Mouse (Mus musculus) kidney, embryonic 14.5 days (tissue): Measurements from ENCODE around the gene Syne1. TPM values are rescaled to one million over a fixed set of nuclear protein-coding genes. Genes with fewer than 3 reads are reported as not detected.

Source experiments
- ATAC-seq: fragments of 200-750 bp; cut with Nextera tagmentation; 2 replicates; pipeline ENCODE4 v1.8.0; 2017; ENCODE audit warnings: moderate number of reproducible peaks, mild to moderate bottlenecking, moderate TSS enrichment, moderate library complexity; ENCODE audit not compliant: low FRiP score, low TSS enrichment
- H3K27ac ChIP-seq: fragments of 300-500 bp; sonication (generic); 2 replicates; pipeline ENCODE4 v1.5.1; 2014; ENCODE audit warnings: low read depth, mild to moderate bottlenecking, low read length, moderate library complexity, mixed read lengths
- H3K27me3 ChIP-seq: fragments of 300-500 bp; sonication (generic); 2 replicates; pipeline ENCODE4 v1.6.1; 2014; ENCODE audit warnings: mild to moderate bottlenecking, low read length; ENCODE audit not compliant: control insufficient read depth, insufficient read depth
- H3K36me3 ChIP-seq: fragments of 300-500 bp; sonication (generic); 2 replicates; pipeline ENCODE4 v1.6.1; 2014; ENCODE audit warnings: low read length, mixed read lengths; ENCODE audit not compliant: control insufficient read depth, insufficient read depth
- H3K4me1 ChIP-seq: fragments of 300-500 bp; sonication (generic); 2 replicates; pipeline ENCODE4 v1.6.1; 2014; ENCODE audit warnings: low read length, mixed read lengths; ENCODE audit not compliant: control insufficient read depth, insufficient read depth
- H3K4me2 ChIP-seq: fragments of 300-500 bp; sonication (generic); replicated peaks from 2 replicates; pipeline ENCODE4 v1.6.1; 2014; ENCODE audit warnings: low read depth, mild to moderate bottlenecking, low read length
- H3K4me3 ChIP-seq: fragments of 300-500 bp; sonication (generic); 2 replicates; pipeline ENCODE4 v1.5.1; 2014; ENCODE audit warnings: mild to moderate bottlenecking, low read length
- H3K9ac ChIP-seq: fragments of 300-500 bp; sonication (generic); 2 replicates; pipeline ENCODE4 v1.6.1; 2014; ENCODE audit warnings: low read depth, mild to moderate bottlenecking, low read length, moderate library complexity
- H3K9me3 ChIP-seq: fragments of 300-500 bp; sonication (generic); 2 replicates; pipeline ENCODE4 v1.6.1; 2016; ENCODE audit warnings: low read length; ENCODE audit not compliant: control insufficient read depth
- WGBS: fragments of 180-500 bp; shearing (Covaris S2); extraction: QIAGEN DNeasy Blood & Tissue Kit; methylation state at CpG from one replicate; pipeline ENCODE4 v1.1.7; 2014; 5-methylcytosine and 5-hydroxymethylcytosine counted together
- polyA plus RNA-seq: library from polyadenylated mRNA; unstranded; fragments of >200 nt; fragmentation: Nextera tagmentation; extraction: Ambion mirVana; gene quantifications from 2 replicates; pipeline ENCODE4 v1.2.1, GENCODE M21; 2014

Syne1 gene
- polyA plus RNA-seq, 1 experiment from 2014 or later = 5.8 TPM

- ATAC-seq = no peak
- H3K27ac ChIP-seq = no peak overlapping the region
- 87% methylated on average over 9 of the region's 9 CpGs for WGBS
- H3K4me2 ChIP-seq = no peak overlapping the region
- H3K36me3 ChIP-seq = no peaks in the 10 kb centered on the region
- peaks cover 3% of the 10 kb centered on the region; the same call in 1 of the 2 replicates for H3K27me3 ChIP-seq
- H3K4me1 ChIP-seq = peaks cover 9% of the 10 kb centered on the region; the same call in 1 of the 2 replicates
- H3K9me3 ChIP-seq = no peaks in the 10 kb centered on the region
- no peak overlapping the region for H3K4me3 ChIP-seq
- no peak overlapping the region for H3K9ac ChIP-seq
These were observed 3.5 kb downstream of the Syne1 start for GRCm38 (mm10) chr10:5547769-5548168.

- Histone ChIP-seq H3K9me3 (no peaks in the 10 kb centered on the region), H3K4me2 (no peak overlapping the region), H3K36me3 (no peaks in the 10 kb centered on the region), H3K4me3 (no peak overlapping the region), H3K27ac (no peak overlapping the region), H3K4me1 (peaks cover 9% of the 10 kb centered on the region; the same call in 1 of the 2 replicates), H3K9ac (no peak overlapping the region), H3K27me3 (peaks cover 3% of the 10 kb centered on the region; the same call in 1 of the 2 replicates)
- WGBS = 96% methylated on average over 5 of the region's 5 CpGs
- no peak for ATAC-seq
These were observed 4.9 kb downstream of the Syne1 start for GRCm38 (mm10) chr10:5546428-5546827.

DNA sequence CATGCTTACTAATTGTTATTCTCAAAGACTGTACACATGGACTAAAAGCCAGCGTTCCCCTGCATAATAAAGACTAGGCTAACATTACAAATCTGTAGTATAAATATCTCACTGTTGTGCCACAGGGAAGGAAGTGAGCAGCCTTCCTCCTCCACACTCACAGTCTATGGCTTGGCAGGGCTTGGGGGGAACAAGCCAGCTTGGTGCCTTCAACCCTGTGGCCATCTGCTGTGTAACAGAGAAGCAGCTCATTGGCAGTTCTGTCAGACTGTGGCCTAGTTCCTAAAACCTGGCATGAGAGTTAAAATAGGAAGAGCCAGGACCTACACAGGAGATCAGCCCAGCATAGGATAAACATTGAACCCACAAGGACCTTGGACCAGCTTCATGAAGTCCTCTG, 23.0 kb downstream of the Syne1 start:
- ATAC-seq = no peak
- no peak overlapping the region for H3K27ac ChIP-seq
- WGBS = 81% methylated on average over 1 of the region's 1 CpGs
- H3K9ac ChIP-seq = no peak overlapping the region
- no peaks in the 10 kb centered on the region for H3K4me1 ChIP-seq
- H3K36me3 ChIP-seq = no peaks in the 10 kb centered on the region
- no peak overlapping the region for H3K4me3 ChIP-seq
- no peaks in the 10 kb centered on the region for H3K9me3 ChIP-seq
- no peaks in the 10 kb centered on the region for H3K27me3 ChIP-seq
- H3K4me2 ChIP-seq = no peak overlapping the region

GRCm38 (mm10) chr10:5527634-5528033, 23.6 kb downstream of the Syne1 start:
- H3K36me3 ChIP-seq = no peaks in the 10 kb centered on the region
- no peak overlapping the region for H3K4me2 ChIP-seq
- H3K4me1 ChIP-seq = no peaks in the 10 kb centered on the region
- no peak overlapping the region for H3K4me3 ChIP-seq
- no peaks in the 10 kb centered on the region for H3K9me3 ChIP-seq
- WGBS = 68% methylated on average over 4 of the region's 4 CpGs
- ATAC-seq = no peak
- H3K9ac ChIP-seq = no peak overlapping the region
- H3K27me3 ChIP-seq = no peaks in the 10 kb centered on the region
- H3K27ac ChIP-seq = no peak overlapping the region

- H3K27ac ChIP-seq = no peak overlapping the region
- H3K4me2 ChIP-seq = no peak overlapping the region
- H3K4me3 ChIP-seq = no peak overlapping the region
- no peaks in the 10 kb centered on the region for H3K27me3 ChIP-seq
- H3K9me3 ChIP-seq = no peaks in the 10 kb centered on the region
- H3K4me1 ChIP-seq = no peaks in the 10 kb centered on the region
- whole genome bisulfite sequencing = 84% methylated on average over 4 of the region's 4 CpGs
- H3K36me3 ChIP-seq = no peaks in the 10 kb centered on the region
- H3K9ac ChIP-seq = no peak overlapping the region
- no peak for ATAC-seq
These were observed 28.4 kb downstream of the Syne1 start for GRCm38 (mm10) chr10:5522904-5523303.

GRCm38 (mm10) chr10:5522276-5522675, 29.0 kb downstream of the Syne1 start:
- Histone ChIP-seq H3K4me1 (no peaks in the 10 kb centered on the region), H3K9me3 (no peaks in the 10 kb centered on the region), H3K27me3 (no peaks in the 10 kb centered on the region), H3K9ac (no peak overlapping the region), H3K4me2 (no peak overlapping the region), H3K27ac (no peak overlapping the region), H3K4me3 (no peak overlapping the region), H3K36me3 (no peaks in the 10 kb centered on the region)
- WGBS = 95% methylated on average over 3 of the region's 3 CpGs
- ATAC-seq = no peak

DNA sequence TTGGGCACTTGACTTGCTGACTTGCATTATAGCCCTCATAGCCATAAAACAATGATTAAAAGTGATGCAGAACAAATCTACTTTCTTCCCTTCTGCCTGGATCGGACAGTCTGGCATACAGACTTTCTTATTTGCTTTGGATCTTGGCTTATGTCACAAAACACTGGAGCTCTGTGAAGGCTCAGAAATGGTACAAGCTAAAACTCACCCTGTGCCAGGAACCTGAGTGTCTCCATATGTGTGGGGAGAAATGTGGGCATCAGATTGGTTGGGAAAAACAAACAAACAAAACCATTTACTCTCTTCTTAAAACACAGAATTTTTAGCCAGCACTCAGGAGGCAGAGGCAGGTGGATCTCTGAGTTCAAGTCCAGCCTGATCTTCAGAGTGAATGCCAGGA, 30.6 kb downstream of the Syne1 start:
- Histone ChIP-seq H3K36me3 (no peaks in the 10 kb centered on the region), H3K27me3 (no peaks in the 10 kb centered on the region), H3K9me3 (no peaks in the 10 kb centered on the region), H3K4me2 (no peak overlapping the region), H3K4me3 (no peak overlapping the region), H3K27ac (no peak overlapping the region), H3K4me1 (no peaks in the 10 kb centered on the region), H3K9ac (no peak overlapping the region)
- 89% methylated on average over 1 of the region's 1 CpGs for WGBS
- no peak for ATAC-seq

DNA sequence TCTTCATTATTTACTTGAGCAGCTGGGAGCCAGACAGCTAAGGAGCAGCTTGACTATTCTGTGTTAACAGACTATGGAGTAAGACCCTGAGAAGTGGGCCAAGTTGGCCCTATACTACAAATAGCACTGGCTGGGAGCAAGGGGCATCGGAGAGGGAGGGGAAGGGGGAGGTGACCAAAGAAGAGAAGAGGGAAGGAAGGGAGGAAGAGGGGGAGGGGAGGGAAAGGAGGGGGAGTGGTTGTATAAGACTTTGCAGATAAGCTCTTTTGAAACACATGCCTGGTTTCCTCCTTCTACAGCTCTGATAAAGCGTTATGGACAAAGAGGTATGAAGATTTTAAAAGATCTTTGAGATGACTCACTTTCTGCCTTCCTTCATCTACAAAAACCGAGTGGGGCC, 36.0 kb downstream of the Syne1 start:
- H3K27me3 ChIP-seq = no peaks in the 10 kb centered on the region
- no peaks in the 10 kb centered on the region for H3K36me3 ChIP-seq
- no peak overlapping the region for H3K4me3 ChIP-seq
- H3K27ac ChIP-seq = no peak overlapping the region
- H3K4me2 ChIP-seq = no peak overlapping the region
- ATAC-seq = no peak
- 6% methylated on average over 3 of the region's 3 CpGs for WGBS
- H3K9ac ChIP-seq = no peak overlapping the region
- no peaks in the 10 kb centered on the region for H3K9me3 ChIP-seq
- H3K4me1 ChIP-seq = no peaks in the 10 kb centered on the region

DNA sequence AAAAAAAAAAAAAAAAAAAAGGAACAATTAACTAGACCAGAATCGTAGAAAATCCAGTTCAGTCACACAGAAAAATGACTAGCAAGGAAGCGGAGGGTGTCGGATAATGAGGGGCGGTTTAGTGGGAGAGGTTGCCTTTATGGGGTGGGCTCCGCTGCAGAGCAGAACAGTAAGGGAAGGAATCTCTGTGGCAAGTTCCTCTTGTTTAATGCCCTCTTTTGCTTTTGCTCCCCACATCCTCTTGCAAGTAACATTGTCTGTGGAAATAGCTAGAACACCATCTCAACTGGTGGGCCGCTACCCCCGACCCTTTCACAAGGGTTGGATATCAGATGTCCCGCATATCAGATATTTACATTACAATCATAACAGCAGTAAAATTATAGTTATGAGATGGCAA, 37.1 kb downstream of the Syne1 start:
- Histone ChIP-seq H3K36me3 (no peaks in the 10 kb centered on the region), H3K4me1 (no peaks in the 10 kb centered on the region), H3K9ac (no peak overlapping the region), H3K4me2 (no peak overlapping the region), H3K27ac (no peak overlapping the region), H3K4me3 (no peak overlapping the region), H3K27me3 (no peaks in the 10 kb centered on the region), H3K9me3 (no peaks in the 10 kb centered on the region)
- WGBS = 89% methylated on average over 8 of the region's 8 CpGs
- ATAC-seq = no peak

DNA sequence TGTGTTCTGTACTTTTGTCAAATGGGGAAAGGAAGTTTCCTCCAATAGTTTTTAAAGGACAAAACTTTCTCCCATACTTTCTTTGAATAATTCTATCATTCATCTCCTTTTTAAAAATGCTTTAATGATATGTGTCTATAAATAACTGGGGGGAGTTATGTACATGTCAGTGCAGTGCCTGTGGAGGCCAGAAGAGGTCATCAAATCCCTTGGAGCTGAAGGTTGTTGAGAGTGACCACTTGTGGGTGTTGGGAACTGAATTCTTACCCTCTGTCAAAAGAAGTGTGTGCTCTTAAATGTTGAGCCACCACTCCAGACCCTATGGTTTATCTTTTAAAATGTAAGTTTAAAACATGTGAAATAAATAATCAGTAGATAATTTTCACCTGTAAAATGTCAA, 39.0 kb downstream of the Syne1 start:
- no peak for ATAC-seq
- H3K4me2 ChIP-seq = no peak overlapping the region
- no peak overlapping the region for H3K4me3 ChIP-seq

More for the DNA sequence above, 39.0 kb downstream of the Syne1 start:
- H3K4me1 ChIP-seq = no peaks in the 10 kb centered on the region
- H3K9ac ChIP-seq = no peak overlapping the region
- no peaks in the 10 kb centered on the region for H3K9me3 ChIP-seq
- H3K27me3 ChIP-seq = no peaks in the 10 kb centered on the region
- H3K27ac ChIP-seq = no peak overlapping the region
- no peaks in the 10 kb centered on the region for H3K36me3 ChIP-seq
